Mouse (Mus musculus) bone marrow, adult 2 months (tissue): ENCODE data around the gene Pth. TPM values are rescaled to one million over a fixed set of nuclear protein-coding genes. Genes with fewer than 3 reads are reported as not detected.

ENCODE experiments used
- H3K27ac ChIP-seq: fragments of 200-500 bp; 2 replicates; pipeline ENCODE4 v1.5.1; 2012; ENCODE audit warnings: low read depth, mild to moderate bottlenecking, control low read depth, inconsistent platforms, low read length; ENCODE audit not compliant: control insufficient read depth, poor library complexity, insufficient read depth
- H3K4me1 ChIP-seq: fragments of 200-500 bp; 2 replicates; pipeline ENCODE4 v1.6.1; 2011; ENCODE audit warnings: low read length; ENCODE audit not compliant: control insufficient read depth, insufficient read depth
- H3K4me3 ChIP-seq: fragments of 200-500 bp; replicated peaks from 2 replicates; pipeline ENCODE3; 2011; ENCODE audit warnings: mild to moderate bottlenecking, low read depth, low read length, control low read depth; ENCODE audit not compliant: control insufficient read depth
- CTCF ChIP-seq: fragments of 200-500 bp; IDR thresholded peaks from 2 replicates; pipeline ENCODE4 v1.5.1; 2011; ENCODE audit warnings: low read length, control low read depth; ENCODE audit not compliant: control insufficient read depth, insufficient read depth
- POLR2A ChIP-seq: fragments of 200-500 bp; IDR thresholded peaks from 2 replicates; pipeline ENCODE4 v1.6.1; 2011; ENCODE audit warnings: low read depth, mild to moderate bottlenecking, control low read depth, low read length, borderline replicate concordance; ENCODE audit not compliant: control insufficient read depth
- WGBS: fragments of 180-500 bp; shearing (Covaris S2); methylation state at CpG from one replicate; pipeline ENCODE4 v1.1.7; 2018; 5-methylcytosine and 5-hydroxymethylcytosine counted together
- polyA plus RNA-seq: library from polyadenylated mRNA; stranded (reverse); fragments of >200 nt; gene quantifications from 2 replicates; pipeline ENCODE4 v1.2.4, GENCODE M21; 2011; ENCODE audit warnings: low replicate concordance; ENCODE audit not compliant: missing spikeins, insufficient read depth, insufficient read length

The Pth gene
- polyA plus RNA-seq, 1 experiment, result not detected

- TF ChIP-seq POLR2A, result no peak
- no peak for TF ChIP-seq CTCF
- H3K4me1 ChIP-seq, result no peaks in the 10 kb centered on the region; the same call in 1 of the 2 replicates
- H3K4me3 ChIP-seq, result no peak overlapping the region
- WGBS, result 69% methylated on average over 4 of the region's 4 CpGs
- no peak overlapping the region for H3K27ac ChIP-seq
These were observed 20.9 kb downstream of the Pth start for GRCm38 (mm10) chr7:113367440-113367839.

DNA sequence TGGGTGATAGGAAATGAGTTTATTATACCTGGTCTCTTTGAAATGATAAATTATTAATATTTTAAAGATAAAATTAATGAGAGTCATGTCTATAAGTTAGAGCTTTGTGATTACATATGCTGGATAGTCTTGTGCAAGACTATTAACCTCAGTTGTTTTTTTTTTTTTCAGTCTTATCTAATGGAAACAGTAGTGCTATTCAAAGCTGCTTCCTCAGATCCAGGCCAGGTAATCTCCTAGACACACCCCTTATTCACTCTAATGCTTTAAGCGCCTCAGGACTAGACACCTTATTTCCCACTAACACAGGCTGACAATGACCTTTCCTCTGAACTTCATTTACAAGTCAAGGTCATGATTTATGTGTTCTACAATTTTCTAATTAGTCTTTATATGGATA lies 39.3 kb downstream of the Pth start:
- 60% methylated on average over 1 of the region's 1 CpGs for WGBS
- Histone ChIP-seq H3K27ac (no peak overlapping the region), H3K4me1 (no peaks in the 10 kb centered on the region), H3K4me3 (no peak overlapping the region)
- TF ChIP-seq POLR2A (no peak), CTCF (no peak)

DNA sequence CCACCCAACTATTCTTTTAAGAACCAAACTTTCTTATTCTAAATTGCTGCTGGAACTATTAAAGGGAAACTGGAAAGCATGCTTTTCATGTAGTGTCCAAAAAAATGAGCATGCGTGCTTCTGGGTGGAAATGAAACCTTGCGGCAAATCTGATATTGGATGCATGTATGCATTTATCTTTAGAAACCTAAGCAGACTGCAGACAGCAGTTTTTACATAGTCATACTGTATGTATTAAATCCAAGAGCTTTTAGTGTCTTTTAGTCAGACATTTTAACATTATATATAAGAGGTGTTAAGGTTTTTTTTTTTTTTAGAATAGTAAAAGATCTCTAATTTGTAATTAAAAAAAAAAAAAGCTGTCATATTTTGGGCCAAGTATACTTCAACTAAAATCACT lies 40.7 kb downstream of the Pth start:
- Histone ChIP-seq H3K27ac (no peak overlapping the region), H3K4me3 (no peak overlapping the region), H3K4me1 (no peaks in the 10 kb centered on the region)
- WGBS, result 87% methylated on average over 2 of the region's 2 CpGs
- no peak for TF ChIP-seq POLR2A
- TF ChIP-seq CTCF, result no peak

DNA sequence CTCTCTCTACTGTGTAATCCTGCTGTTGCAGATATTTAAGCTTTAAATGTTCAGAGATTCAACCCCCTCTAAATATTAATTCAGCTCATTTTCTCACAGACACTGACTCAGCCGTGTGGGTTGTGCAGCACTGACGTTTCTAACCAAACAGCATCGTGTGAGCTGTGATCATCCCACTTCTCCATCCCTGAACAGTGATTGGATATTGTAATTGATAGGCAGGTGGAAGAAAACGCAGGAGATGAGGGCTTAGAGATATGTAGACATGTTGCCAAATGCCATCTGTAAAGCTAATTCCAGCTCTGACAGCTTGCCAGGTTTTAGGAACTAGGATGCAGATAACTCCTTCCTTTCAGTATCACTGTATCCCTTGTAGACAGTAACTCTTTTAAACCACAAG lies 41.1 kb downstream of the Pth start:
- 74% methylated on average over 4 of the region's 4 CpGs for WGBS
- TF ChIP-seq CTCF, result no peak
- no peak for TF ChIP-seq POLR2A

More for the DNA sequence above, 41.1 kb downstream of the Pth start:
- Histone ChIP-seq H3K27ac (no peak overlapping the region), H3K4me1 (no peaks in the 10 kb centered on the region), H3K4me3 (no peak overlapping the region)

Other genes with a start within 250 kb of the Pth start
- 2.0 and 9.5 TPM in 2 replicates for gene Arntl, start 181.1 kb downstream of the Pth start, polyA plus RNA-seq
- 10.0 and 10.4 TPM in 2 replicates for gene Btbd10, start 19.2 kb downstream of the Pth start, polyA plus RNA-seq
- gene Far1, start 125.3 kb upstream of the Pth start, polyA plus RNA-seq, result 21.4 and 28.5 TPM in 2 replicates